Mouse (Mus musculus) spleen, postnatal 10 days (tissue): ENCODE measurements at regions not wholly inside any gene's neighbourhood (a gene's known extent, or its start where the extent isn't known, plus 50 kb on each side); places are given as distances from the start of the nearest gene placed in this dataset.

ENCODE experiments used
- DNase-seq, 2 experiments: peaks; one replicate each; pipeline ENCODE4 v3.0.0; 2021 to 2022; ENCODE audit warnings: low spot score in 2 of 2

DNA sequence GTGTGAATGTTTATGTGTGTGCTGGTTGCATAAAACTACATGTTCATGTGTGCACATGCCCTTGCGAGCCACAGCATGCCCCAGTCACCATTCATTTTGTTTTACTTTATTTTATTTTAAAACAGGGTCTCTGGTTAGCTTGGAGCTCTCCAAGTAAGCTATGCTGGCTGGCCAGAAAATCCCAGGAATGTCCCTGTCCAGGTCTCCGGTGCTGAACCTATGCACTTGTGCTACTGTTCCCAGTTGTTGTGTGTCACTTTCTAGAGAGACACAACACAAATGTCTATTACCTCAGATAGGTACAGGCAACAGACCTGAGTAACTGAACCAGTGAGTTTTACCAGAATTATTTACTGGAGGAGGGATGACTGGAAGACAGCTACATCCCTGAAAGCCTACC lies 530.4 kb upstream of the Castor2 start:
- no peak for DNase-seq

DNA sequence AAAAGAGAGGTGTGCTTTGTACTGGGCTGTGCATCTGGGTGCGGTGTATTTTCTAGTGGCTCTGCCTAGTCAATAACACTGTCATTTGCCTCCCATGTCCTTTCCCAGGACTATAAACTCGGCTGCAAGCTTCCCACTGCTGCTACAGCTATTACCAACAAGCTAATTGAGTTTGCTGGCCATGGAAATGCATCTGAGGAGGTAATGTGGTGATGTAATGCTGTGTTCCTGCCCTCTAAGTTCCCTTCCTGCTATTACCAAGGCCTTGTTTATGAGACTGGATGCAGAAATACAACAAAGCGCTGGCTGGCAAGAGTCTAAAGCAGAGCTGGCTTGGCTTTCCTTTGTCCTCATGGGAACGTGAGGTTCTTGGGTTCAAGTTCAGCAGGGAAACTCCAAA lies 533.0 kb upstream of the Castor2 start:
- DNase-seq = no peak

DNA sequence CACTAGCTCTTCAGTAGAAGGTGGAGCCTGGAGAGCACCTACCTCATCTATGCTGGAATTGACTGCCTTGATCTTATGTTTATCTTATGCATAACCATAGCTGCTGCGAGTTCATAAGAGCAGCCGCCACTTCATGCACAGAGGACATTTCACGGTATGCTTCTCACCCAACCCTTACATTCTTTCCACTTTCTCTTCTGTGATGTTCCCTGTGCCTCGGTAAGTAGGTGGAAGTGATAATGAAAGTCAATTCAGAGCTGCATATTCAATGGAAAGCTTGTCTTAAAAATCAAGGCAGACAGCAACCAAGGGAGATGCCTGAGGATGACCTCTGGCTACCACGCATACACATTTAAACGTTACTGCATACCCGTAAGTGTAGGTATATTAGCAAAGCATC lies 548.9 kb upstream of the Castor2 start:
- DNase-seq = no peak

DNA sequence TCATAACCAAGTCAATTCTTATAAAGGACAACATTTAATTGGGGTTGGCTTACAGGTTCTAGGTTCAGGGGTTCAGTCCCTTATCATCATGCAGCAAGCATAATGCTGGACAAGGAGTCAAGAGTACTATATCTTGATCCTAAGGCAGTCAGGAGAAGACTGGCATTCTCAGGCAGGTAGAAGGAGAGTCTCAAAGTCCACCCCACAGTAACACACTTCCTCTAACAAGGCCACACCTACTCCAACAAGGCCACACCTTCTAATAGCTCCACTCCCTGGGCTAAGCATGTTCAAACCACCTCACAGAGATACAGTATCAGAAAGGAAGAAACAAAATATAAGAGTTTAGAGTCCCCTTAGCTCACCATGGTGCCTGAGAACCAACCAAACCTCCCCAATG lies 557.3 kb upstream of the Castor2 start:
- DNase-seq = no peak

DNA sequence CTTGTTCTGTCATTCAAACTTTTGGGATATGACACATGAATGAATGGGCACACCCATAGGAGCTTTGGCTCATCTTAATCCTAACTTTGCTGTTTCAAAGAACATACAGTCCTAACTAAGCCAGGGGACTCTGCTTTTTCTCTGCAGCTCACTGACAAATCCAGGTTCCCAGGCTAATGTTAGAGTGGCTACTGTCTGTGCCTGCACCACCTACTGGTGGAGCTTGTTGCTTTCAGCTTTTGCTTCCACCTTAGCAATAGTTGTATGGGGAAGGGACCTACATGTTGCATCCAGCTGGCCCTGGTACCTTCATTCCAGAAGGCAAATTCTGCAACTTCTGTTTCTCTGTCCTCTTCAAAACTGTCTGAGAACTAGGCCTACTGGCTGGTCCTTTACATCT lies 566.8 kb upstream of the Castor2 start:
- no peak for DNase-seq

DNA sequence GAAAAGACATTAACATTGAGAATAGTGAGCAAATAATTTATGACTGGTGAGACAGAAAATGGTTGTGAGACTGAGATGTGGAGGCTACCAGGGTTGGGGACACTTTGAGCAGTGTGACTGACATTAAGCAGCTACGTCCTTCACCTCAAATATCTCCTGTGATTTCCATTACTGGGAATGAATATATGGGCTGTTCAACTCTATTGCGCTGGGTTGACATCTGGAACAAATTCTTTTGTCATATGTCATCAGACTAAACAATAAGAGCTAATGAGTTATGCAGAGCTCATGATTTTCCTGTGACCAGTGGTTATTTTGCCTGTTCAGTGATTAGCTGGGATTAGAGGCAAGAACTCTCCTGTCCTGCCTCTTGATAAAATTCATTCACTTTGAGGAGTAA lies 593.9 kb upstream of the Castor2 start:
- DNase-seq = no peak

DNA sequence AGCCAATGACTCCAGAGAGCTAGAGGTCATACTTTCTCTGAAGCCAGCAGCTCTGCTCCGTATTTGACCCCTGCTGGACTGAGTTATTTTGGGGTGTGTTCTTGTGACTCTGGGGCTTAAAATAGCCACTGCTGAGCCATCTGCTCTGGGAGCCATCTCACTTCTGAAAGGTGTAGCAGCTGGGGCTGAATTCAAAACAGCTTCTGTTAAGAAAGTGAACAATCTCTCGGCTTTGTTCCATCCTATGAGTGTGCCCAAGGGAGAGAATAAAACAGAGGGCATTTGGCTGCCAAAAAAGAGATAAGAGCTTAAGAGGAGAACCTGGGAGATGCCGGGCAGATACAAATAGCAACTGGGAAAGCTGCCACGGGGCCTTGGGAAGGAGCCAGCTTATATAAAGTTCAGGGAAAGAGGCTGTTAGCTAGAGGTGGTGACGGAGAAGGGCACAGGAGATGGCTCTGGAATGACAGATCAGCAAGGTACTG lies 611.7 kb upstream of the Castor2 start:
- DNase-seq = no peak

DNA sequence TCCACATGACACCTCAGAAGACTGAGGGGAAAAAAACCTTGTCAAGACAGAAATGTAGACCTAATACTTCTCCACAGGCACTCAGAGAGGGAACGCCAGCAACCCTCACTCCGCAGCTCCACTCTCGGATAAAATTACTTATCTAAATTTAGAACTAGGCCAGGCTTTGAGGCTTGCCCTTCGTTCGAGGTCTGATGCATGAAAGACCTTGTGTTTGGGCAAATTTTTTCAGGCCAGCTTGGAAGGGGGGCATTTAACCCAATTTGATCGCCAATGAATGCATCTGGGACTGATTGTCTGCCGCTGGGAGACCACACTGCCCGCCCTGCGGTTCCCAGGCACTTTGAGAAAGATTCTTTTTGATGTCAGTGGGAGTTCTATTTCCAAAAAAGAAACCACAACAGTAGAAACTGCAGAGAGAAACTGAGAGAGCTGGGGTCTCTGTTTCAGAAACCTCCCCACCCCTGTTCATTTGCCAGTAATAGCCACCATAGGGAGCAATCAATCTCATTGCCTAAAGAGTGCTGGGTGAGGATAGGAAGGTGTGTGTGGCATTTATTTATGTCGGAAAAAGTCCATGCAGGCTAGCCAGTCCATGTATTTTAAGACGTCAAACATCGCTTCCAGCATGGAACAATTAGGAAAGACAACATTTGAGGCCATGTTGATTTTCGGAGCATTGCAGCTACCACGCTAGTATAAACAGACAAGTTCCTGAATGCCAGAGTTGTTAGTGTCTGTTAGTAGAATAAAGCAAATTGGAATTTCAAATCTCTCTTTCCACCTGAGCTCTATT lies 617.0 kb upstream of the Castor2 start:
- no peak for DNase-seq

DNA sequence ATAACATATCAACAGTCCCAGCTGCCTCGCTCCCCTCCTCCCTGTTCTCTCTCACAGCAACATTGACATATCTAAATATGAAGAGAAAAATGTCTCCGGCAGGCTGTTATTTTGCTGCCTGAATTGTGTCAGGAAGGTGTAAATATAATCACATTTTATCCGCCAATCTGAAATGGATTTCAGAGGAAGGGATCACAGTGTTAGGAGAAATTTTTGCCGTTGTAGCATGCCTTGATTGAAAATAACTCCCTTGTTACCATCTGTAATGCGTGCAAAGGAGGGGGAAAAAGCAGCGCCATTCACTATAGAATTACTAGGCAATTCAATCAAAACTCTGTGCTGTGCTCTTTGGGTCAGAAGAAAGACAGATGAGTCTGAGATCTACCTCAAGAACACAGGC lies 620.3 kb upstream of the Castor2 start:
- DNase-seq = no peak

DNA sequence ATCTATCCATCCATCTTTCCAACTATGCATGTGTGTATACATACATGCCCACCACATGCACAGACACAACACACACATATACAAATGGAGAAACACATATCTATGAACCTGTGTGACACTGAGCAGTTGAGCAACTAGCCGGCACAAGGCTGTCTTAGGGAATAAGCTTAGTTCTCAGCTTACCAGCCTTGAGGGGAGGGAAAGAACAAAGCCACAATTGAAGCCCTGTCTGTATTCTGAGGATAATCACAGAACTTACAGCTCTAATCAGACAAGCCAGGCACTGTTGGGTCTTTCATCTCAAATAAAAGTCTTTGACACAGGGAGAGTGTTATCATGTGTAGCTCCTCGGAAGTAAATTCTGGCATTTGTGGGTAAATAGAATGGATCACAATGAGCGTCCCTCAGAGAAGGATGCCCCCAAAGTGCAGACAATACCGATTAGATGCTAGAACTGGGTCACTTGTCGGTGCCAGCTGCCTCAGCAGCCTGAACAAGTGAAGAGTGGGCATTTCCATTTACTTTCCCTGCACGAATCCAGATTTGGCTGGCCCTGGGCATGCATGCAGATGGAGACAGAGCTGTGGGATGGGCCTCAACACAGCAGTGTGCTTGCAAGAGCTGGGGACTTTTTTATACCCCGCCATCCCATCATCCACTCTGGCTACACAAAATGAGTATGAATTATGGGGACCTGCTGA lies 646.0 kb upstream of the Castor2 start:
- DNase-seq = no peak

DNA sequence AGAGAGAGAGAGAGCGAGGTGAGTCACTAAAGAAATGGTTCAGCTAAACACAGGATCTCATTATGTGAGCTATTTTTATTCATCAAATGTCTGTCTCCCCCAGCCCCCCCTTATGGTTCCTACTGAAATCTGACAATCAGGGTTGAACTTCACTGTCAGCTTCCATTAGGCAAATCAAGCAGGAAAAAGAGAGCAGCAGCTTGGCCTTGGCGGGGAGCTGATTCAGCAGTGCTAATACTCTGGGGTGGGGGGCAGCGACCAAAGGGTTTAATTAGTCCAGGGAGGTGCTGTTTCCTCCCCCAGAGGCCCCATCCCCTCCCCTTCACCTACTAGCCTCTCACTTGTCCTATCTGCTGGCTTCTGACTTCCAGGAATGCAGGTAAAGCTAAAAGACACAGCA lies 649.6 kb upstream of the Castor2 start:
- no peak for DNase-seq

DNA sequence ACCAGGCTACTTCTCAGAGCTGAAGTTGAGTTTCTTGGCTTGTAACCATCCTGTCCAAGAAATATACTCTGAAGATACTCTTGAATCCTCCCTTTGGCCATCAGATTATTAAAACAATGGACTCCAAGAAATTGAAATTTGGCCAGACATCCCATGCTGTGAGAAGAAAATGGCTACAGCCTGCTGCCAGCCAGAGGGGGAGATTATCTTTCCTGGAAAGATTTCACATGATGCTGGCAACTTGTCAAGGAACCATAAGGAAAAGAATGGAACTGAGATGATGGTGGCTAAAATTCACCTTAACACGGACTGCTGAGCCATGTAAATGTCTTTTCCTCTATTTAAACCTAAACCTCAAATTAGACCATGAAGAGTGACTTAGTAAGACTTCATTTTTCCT lies 698.7 kb upstream of the Castor2 start:
- DNase-seq = no peak

DNA sequence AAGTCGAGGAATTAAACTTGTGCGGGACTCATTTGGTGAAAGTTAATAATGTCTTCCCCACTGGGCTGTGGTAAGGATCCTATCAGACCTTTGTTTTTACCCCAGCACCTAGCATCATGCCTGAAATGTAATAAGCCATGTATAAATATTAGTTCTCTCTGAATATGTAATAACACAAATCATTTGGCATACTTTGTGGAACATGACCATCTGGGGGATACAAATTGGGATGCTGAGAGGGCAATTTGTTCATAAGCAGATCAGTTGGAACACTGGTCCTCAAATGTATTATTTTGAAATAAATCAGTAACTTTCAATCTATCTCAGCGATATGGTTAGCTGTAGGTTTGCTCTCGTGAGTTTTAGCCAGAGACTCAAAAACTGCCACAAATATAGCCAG lies 709.6 kb upstream of the Castor2 start:
- no peak for DNase-seq

DNA sequence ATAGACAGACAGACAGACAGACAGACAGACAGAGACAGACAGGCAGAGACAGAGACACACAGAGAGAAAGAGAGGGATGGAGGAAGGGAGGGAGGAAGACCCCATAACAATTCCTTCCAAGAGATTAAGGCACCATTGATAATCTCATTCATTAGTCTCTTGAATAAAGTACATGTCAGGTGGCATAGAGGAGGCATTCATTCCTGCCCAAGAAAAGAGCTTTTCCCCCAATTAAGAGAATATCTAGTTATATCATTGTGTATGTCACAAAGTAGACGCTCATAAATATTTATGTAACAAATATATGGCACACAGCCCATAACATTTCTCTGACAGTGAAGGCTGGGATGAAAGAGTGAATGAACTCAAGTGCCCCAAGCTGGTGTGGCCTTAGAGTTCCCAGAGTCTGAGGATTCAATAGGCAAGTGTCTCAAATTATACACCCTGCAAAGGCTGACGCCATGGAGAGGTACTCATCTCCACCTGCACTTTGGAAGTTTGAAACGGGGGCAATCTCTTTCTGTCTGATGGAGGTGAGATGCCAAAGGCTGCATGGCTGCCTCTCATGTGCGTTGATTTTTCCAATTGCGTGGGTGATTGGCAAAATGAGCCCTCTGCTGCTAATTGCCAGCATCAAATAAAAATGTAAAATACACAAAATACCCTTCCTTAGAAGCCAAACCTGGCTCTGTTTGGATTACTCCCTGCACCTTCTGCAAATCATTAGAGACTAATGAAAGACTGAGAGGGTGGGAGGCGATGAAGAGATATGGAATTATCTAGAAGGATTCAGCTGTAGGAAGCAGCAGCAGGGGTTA lies 710.3 kb upstream of the Castor2 start:
- DNase-seq = no peak

DNA sequence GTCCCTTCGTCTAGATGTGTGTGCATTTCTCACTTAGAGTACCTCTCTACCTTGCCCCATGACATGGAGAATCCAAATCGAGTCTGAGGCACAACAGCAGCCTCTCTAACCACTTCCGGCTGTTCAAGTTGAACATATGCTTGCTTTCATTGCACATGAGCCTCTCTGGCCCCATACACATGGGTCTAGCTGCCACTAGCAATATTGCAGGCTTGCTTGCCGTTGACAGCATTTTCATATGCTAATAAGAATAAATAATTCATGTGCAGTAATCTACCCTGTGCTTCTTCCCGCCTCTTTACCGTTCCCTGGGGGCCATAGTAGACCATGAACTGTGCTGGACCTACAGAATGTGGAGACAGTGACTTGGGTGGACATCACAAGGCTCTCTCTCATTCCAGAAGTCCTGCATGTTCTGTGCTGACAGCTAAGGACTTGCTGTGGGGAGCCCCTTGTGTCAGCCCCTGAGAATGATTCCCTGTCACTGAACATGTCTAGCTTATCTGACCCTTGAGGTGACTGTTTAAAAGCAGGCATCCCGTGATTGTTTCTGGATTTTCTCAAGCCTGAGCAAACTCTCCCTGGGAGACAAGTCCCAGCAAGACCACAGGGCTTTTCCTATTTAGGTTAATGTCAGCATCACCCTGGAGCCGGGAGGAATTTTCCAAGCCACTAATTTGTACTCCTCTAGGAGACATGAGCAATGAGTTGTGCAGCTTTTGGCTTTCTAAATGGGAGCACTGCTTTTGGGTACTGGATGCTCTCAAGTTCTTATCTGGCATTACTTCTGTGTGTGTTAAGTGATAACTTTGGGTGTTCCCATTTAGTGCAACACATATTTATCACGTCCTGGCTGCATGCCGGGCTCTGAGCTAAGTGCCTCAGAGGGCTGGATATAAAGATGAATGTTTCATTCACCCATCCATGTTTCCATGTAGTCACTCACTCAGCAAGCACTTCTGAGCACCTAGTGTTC lies 713.8 kb upstream of the Castor2 start:
- DNase-seq = no peak

DNA sequence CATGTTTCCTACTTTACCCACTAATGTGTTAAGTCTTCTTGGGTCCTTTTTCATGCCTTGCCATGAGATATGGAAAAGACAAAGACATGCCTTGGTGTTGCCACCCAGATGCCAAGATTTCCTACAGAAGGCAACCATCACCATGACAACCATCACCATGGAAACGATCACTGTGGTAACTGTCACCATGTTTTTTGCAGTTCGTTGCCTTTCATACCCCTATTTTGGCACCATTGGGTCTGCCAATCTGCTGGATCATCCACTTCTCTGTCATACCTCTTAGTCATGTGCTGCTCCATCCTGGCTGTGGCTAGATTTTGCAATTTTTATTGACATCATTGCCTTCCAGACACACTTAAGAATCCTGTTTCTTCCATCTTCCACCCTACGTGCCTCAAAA lies 733.7 kb upstream of the Castor2 start:
- no peak for DNase-seq

DNA sequence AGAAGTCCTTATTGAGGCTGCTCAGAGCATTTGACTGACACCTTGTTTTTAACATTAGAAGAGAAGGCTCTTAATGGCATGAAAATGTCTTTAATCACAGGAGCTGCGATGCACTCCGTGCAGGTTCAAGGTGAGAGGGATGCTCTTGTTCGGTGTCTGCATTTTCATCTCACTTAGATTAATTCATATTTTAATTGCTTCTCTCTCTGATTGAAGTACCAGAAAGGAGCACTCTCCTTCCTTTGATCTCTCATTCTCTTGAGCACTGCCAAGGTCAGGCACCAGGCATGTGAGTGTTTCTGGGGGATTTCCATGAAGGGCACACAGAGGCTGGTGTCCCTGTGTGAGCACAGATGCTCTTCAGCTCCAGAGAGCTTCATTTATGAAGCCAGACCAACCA lies 752.0 kb upstream of the Castor2 start:
- no peak for DNase-seq

DNA sequence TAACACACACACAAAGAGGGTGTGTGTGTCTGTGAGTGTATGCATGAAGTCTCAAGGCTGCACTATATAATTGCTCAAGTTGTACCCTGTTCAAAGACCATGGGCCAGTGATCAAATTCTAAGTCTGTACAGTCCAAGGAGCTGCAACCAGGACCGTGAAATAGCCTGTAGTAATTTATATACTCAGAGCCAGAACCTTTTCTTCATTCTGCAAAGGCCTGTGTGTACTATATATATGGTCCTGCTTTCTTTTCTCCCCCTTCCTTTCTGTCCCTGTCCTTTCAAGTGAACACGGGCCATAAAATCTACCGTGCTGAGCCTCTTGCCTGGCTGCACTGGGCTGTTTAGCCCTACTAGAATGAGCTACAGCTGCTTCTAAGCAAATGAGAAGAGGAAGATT lies 757.5 kb upstream of the Castor2 start:
- no peak for DNase-seq

DNA sequence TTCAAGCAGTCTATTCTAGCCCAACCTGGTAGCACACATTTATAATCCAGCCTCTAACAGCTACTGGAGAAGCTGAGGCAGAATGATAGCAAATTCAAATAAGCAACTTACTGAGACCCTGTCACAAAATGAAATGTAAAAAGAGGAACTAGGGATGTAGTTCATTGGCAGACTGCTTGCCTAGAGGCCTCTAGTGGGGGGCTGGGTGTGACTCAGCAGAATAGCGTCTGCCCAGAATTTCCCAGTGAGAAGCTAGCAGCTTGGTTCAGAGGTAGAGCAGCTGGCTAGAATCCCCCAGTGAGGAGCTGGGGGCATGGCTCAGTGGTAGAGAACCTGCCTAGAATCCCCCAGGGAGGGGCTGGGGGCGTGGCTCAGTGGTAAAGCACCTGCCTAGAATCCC lies 777.5 kb upstream of the Auts2 start:
- no peak for DNase-seq

DNA sequence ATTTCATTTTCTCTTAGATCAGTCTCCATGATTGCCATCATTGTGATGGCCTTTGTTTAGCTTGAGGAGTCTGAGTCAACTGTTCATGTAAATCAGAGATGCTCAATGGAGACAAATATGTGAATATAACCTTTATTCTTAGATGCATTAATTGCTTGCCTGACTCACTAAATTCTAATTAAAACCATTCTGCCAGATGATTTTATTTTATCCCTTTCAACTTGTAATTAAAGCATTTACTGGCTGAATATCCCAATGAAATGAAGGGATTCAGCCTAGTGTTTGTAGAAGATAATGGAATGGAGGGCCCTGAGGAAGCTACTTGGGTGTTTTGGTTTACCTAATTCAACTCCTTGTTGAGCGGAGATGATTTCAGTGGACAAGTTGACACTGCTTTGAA lies 777.1 kb upstream of the Auts2 start:
- no peak for DNase-seq

DNA sequence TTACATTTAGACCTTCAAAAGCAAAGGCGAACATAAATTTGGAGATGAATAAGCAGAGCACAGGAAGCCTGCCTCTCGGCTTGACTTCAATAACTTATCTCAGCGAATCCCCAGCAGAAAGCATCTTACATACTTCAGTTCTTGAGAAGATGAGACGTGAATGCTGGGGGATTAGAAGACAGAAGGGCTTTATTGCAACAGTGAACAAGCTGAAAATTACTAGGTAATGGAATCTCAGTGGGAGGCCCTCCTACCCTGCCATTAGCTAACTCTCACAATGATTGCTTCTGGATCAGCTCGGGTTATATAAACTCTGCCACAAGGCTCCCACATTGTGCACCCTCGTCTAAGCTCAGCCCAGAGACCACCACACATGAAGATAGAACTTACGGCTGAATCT lies 770.9 kb upstream of the Auts2 start:
- no peak for DNase-seq
